Comparison of ENCODE assay signal across 13 mouse cellular contexts in genomic region chr13:91185248-91185867, GRCm38 (mm10).
"Had no signal": no experiment of that assay in that cellular context is flagged by ENCODE, and none has a peak within 500 bp of the region (broad histone marks: within the 10 kb centered on the region; RNA-seq: fewer than 3 reads in every experiment).

No protein-coding gene starts in this region.

- H3K4me1 ChIP-seq: midbrain, embryonic 13.5 days; neural tube, embryonic 15.5 days had no signal

- H3K9ac ChIP-seq: midbrain, embryonic 13.5 days; neural tube, embryonic 15.5 days had no signal

- H3K27me3 ChIP-seq: midbrain, embryonic 13.5 days; neural tube, embryonic 15.5 days had no signal

- ATAC-seq: lung, postnatal 0 days; midbrain, embryonic 13.5 days had no signal

- H3K9me3 ChIP-seq: midbrain, embryonic 13.5 days; neural tube, embryonic 15.5 days had no signal

- DNase-seq: kidney, adult 11 months; kidney, adult 9 months; kidney, postnatal 10 days; left cerebral cortex, postnatal 4 days; lung, adult 2 months; lung, postnatal 36 days; right cerebral cortex, adult 18-20 months; right cerebral cortex, postnatal 25 days; thymus, postnatal 36 days had no signal

- H3K36me3 ChIP-seq: midbrain, embryonic 13.5 days; neural tube, embryonic 15.5 days had no signal

- H3K4me2 ChIP-seq: midbrain, embryonic 13.5 days; neural tube, embryonic 15.5 days had no signal

- H3K27ac ChIP-seq: midbrain, embryonic 13.5 days; neural tube, embryonic 15.5 days had no signal

- H3K4me3 ChIP-seq: midbrain, embryonic 13.5 days; myocyte; neural tube, embryonic 15.5 days had no signal
